Mouse (Mus musculus) liver, embryonic 11.5 days (tissue): ENCODE data around the gene Efna1. TPM values are rescaled to one million over a fixed set of nuclear protein-coding genes. Genes with fewer than 3 reads are reported as not detected.

Experiments used
- ATAC-seq: fragments of 200-750 bp; cut with Nextera tagmentation; replicated peaks from 2 replicates; pipeline ENCODE4 v1.8.0; 2017; ENCODE audit warnings: moderate number of reproducible peaks, mild to moderate bottlenecking, moderate TSS enrichment, moderate library complexity; ENCODE audit not compliant: low FRiP score
- DNase-seq: peaks from one replicate; pipeline ENCODE4 v3.0.0-alpha.2; 2017; ENCODE audit warnings: low spot score
- H3K27ac ChIP-seq: fragments of 300-500 bp; sonication (generic); 2 replicates; pipeline ENCODE4 v1.5.1; 2014; ENCODE audit warnings: mild to moderate bottlenecking, low read depth, low read length, control low read depth
- H3K27me3 ChIP-seq: fragments of 300-500 bp; sonication (generic); replicated peaks from 2 replicates; pipeline ENCODE4 v1.6.1; 2014; ENCODE audit warnings: low read length, mixed read lengths; ENCODE audit not compliant: control insufficient read depth, insufficient read depth
- H3K36me3 ChIP-seq: fragments of 300-500 bp; sonication (generic); 2 replicates; pipeline ENCODE4 v1.6.1; 2014; ENCODE audit warnings: mild to moderate bottlenecking, low read length, moderate library complexity, mixed read lengths; ENCODE audit not compliant: control insufficient read depth, insufficient read depth
- H3K4me1 ChIP-seq: fragments of 300-500 bp; sonication (generic); replicated peaks from 2 replicates; pipeline ENCODE4 v1.6.1; 2014; ENCODE audit warnings: low read length, mixed read lengths; ENCODE audit not compliant: control insufficient read depth, insufficient read depth
- H3K4me2 ChIP-seq: fragments of 300-500 bp; sonication (generic); 2 replicates; pipeline ENCODE4 v1.6.1; 2014; ENCODE audit warnings: mild to moderate bottlenecking, control low read depth, moderate library complexity
- H3K4me3 ChIP-seq: fragments of 300-500 bp; sonication (generic); 2 replicates; pipeline ENCODE4 v1.5.1; 2014; ENCODE audit warnings: low read depth, low read length, control low read depth
- H3K9ac ChIP-seq: fragments of 300-500 bp; sonication (generic); 2 replicates; pipeline ENCODE4 v1.6.1; 2014; ENCODE audit warnings: low read depth, low read length, control low read depth
- H3K9me3 ChIP-seq: fragments of 300-500 bp; sonication (generic); 2 replicates; pipeline ENCODE4 v1.6.1; 2016; ENCODE audit warnings: low read length, inconsistent platforms, mixed read lengths; ENCODE audit not compliant: control insufficient read depth
- WGBS: fragments of 180-500 bp; shearing (Covaris S2); extraction: QIAGEN DNeasy Blood & Tissue Kit; methylation state at CpG from one replicate; pipeline ENCODE4 v1.1.7; 2014; 5-methylcytosine and 5-hydroxymethylcytosine counted together
- polyA plus RNA-seq: library from polyadenylated mRNA; unstranded; fragments of >200 nt; fragmentation: Nextera tagmentation; extraction: Ambion mirVana; gene quantifications from 2 replicates; pipeline ENCODE4 v1.2.1, GENCODE M21; 2014

Efna1 gene
- polyA plus RNA-seq, 1 experiment from 2014 or later: 11.8 TPM

- H3K36me3 ChIP-seq: no peaks in the 10 kb centered on the region
- H3K27ac ChIP-seq: no peak overlapping the region
- H3K4me3 ChIP-seq: no peak overlapping the region
- H3K9ac ChIP-seq: no peak overlapping the region
- no peaks in the 10 kb centered on the region for H3K9me3 ChIP-seq
- H3K4me2 ChIP-seq: peak overlapping the region; percentile 57
- ATAC-seq: no peak
- DNase-seq: no peak
- peaks cover 3% of the 10 kb centered on the region; the same call in 1 of the 2 replicates for H3K4me1 ChIP-seq
- H3K27me3 ChIP-seq: peaks cover 5% of the 10 kb centered on the region
- WGBS: 43% methylated on average over 1 of the region's 1 CpGs
These were observed 19.1 kb upstream of the Efna1 start for GRCm38 (mm10) chr3:89300071-89300470.

- Histone ChIP-seq H3K4me2 (peak overlapping the region; percentile 57), H3K27ac (no peak overlapping the region), H3K27me3 (peaks cover 5% of the 10 kb centered on the region), H3K36me3 (no peaks in the 10 kb centered on the region), H3K9ac (peak overlapping the region; percentile 18; the same call in 1 of the 2 replicates), H3K4me1 (peaks cover 3% of the 10 kb centered on the region; the same call in 1 of the 2 replicates), H3K9me3 (no peaks in the 10 kb centered on the region), H3K4me3 (peak overlapping the region; percentile 1; the same call in 1 of the 2 replicates)
- 4% methylated on average over 14 of the region's 14 CpGs for WGBS
- ATAC-seq (no peak), DNase-seq (no peak)
These were observed 18.6 kb upstream of the Efna1 start for GRCm38 (mm10) chr3:89299499-89299898.

- Histone ChIP-seq H3K4me1 (peaks cover 3% of the 10 kb centered on the region; the same call in 1 of the 2 replicates), H3K27me3 (peaks cover 5% of the 10 kb centered on the region), H3K36me3 (no peaks in the 10 kb centered on the region), H3K4me2 (no peak overlapping the region; the same call in 1 of the 2 replicates), H3K27ac (no peak overlapping the region), H3K4me3 (no peak overlapping the region), H3K9me3 (no peaks in the 10 kb centered on the region), H3K9ac (no peak overlapping the region)
- DNase-seq: no peak
- 83% methylated on average over 6 of the region's 6 CpGs for WGBS
- ATAC-seq: no peak
These were observed 18.0 kb upstream of the Efna1 start for GRCm38 (mm10) chr3:89298908-89299307.

- no peak for ATAC-seq
- Histone ChIP-seq H3K36me3 (no peaks in the 10 kb centered on the region), H3K27ac (peak overlapping the region; percentile 7; the same call in 1 of the 2 replicates), H3K4me3 (no peak overlapping the region), H3K9ac (no peak overlapping the region), H3K4me1 (peaks cover 3% of the 10 kb centered on the region; the same call in 1 of the 2 replicates), H3K4me2 (no peak overlapping the region), H3K27me3 (peaks cover 2% of the 10 kb centered on the region; the same call in 1 of the 2 replicates), H3K9me3 (no peaks in the 10 kb centered on the region)
- no peak for DNase-seq
- 76% methylated on average over 11 of the region's 11 CpGs for WGBS
These were observed 15.9 kb upstream of the Efna1 start for GRCm38 (mm10) chr3:89296761-89297396.

- Histone ChIP-seq H3K4me1 (peaks cover 3% of the 10 kb centered on the region; the same call in 1 of the 2 replicates), H3K9me3 (no peaks in the 10 kb centered on the region), H3K36me3 (no peaks in the 10 kb centered on the region), H3K4me2 (no peak overlapping the region), H3K9ac (no peak overlapping the region), H3K27me3 (peaks cover 2% of the 10 kb centered on the region; the same call in 1 of the 2 replicates), H3K27ac (no peak overlapping the region), H3K4me3 (no peak overlapping the region)
- no peak for DNase-seq
- WGBS: 69% methylated on average over 8 of the region's 8 CpGs
- ATAC-seq: no peak
These were observed 14.8 kb upstream of the Efna1 start for GRCm38 (mm10) chr3:89295685-89296230.

GRCm38 (mm10) chr3:89294195-89294594, 13.3 kb upstream of the Efna1 start:
- no peak overlapping the region for H3K27ac ChIP-seq
- no peak for ATAC-seq
- H3K9ac ChIP-seq: no peak overlapping the region

GRCm38 (mm10) chr3:89293247-89293918, 12.4 kb upstream of the Efna1 start:
- Histone ChIP-seq H3K36me3 (no peaks in the 10 kb centered on the region), H3K4me2 (no peak overlapping the region), H3K4me3 (no peak overlapping the region), H3K9ac (no peak overlapping the region), H3K27me3 (0 out of 2 replicates have a peak, but pooled peaks cover 4% of the 10 kb centered on the region), H3K9me3 (no peaks in the 10 kb centered on the region), H3K27ac (no peak overlapping the region), H3K4me1 (no peaks in the 10 kb centered on the region; the same call in 1 of the 2 replicates)
- 83% methylated on average over 11 of the region's 11 CpGs for WGBS
- ATAC-seq (no peak), DNase-seq (no peak)

More at GRCm38 (mm10) chr3:89294195-89294594, 13.3 kb upstream of the Efna1 start:
- no peak for DNase-seq
- Histone ChIP-seq H3K4me3 (no peak overlapping the region), H3K9me3 (no peaks in the 10 kb centered on the region), H3K36me3 (no peaks in the 10 kb centered on the region), H3K4me2 (no peak overlapping the region), H3K27me3 (peaks cover 2% of the 10 kb centered on the region; the same call in 1 of the 2 replicates), H3K4me1 (no peaks in the 10 kb centered on the region; the same call in 1 of the 2 replicates)
- WGBS: 74% methylated on average over 5 of the region's 5 CpGs

GRCm38 (mm10) chr3:89292303-89292702, 11.4 kb upstream of the Efna1 start:
- H3K27ac ChIP-seq: no peak overlapping the region
- DNase-seq (no peak), ATAC-seq (no peak)
- H3K4me3 ChIP-seq: no peak overlapping the region
- H3K4me2 ChIP-seq: no peak overlapping the region
- no peak overlapping the region for H3K9ac ChIP-seq
- H3K36me3 ChIP-seq: no peaks in the 10 kb centered on the region
- WGBS: 82% methylated on average over 5 of the region's 5 CpGs
- H3K4me1 ChIP-seq: no peaks in the 10 kb centered on the region; the same call in 1 of the 2 replicates
- 0 out of 2 replicates have a peak, but pooled peaks cover 2% of the 10 kb centered on the region for H3K27me3 ChIP-seq
- H3K9me3 ChIP-seq: no peaks in the 10 kb centered on the region
